Mouse (Mus musculus): Measurements from ENCODE around the gene B3gnt8. TPM values are rescaled to one million over a fixed set of nuclear protein-coding genes. Genes with fewer than 3 reads are reported as not detected.

The B3gnt8 gene
- total RNA-seq, 1 experiment, result 1.7 TPM

DNA sequence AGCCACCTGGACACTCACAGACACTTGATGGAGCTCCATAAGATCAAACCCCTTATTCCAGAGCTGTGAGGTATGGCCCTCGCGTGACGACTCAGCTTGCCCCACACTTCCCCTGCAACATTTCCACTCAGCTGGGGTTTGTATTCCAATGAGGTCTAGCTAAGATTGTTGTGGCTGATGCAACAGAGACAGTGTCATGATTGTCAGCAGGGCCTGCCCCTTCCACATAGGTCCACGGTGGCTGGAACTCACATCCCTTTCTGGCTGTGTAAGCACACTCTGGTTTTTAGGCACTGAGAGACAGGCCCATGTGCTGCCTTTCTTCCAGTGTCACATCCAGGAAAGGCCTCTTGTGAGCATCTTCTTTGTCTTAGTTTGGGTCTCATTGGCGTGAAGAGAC, 41.8 kb upstream of the B3gnt8 start:
- TF ChIP-seq CHD2 (IDR thresholded peaks at IDR 0.05; ENCODE audit: low read depth, low read length), result no peak
- TF ChIP-seq ZNF384 (IDR thresholded peaks at IDR 0.05; ENCODE audit: low read depth, low read length), result no peak
- TF ChIP-seq MAFK (IDR thresholded peaks at IDR 0.05; ENCODE audit: insufficient read depth, low read depth, low read length), result no peak
- TF ChIP-seq ZC3H11A (IDR thresholded peaks at IDR 0.05; ENCODE audit: borderline replicate concordance, low read depth, low read length), result no peak
- no peak for TF ChIP-seq HCFC1 (IDR thresholded peaks at IDR 0.05; ENCODE audit: borderline replicate concordance, insufficient read depth, low read length)
- Histone ChIP-seq H3K36me3 (ENCODE audit: control insufficient read depth, insufficient read depth, low read length, poor library complexity, severe bottlenecking) (no peaks in the 10 kb centered on the region), H3K4me1 (ENCODE audit: control insufficient read depth in 2 of 2, insufficient read depth in 2 of 2, low read length in 2 of 2, poor library complexity in 1 of 2) (no peaks in the 10 kb centered on the region), H3K9me3 (ENCODE audit: control insufficient read depth, insufficient read depth, low read depth, low read length) (no peaks in the 10 kb centered on the region), H3K27ac (ENCODE audit: insufficient read depth, low read depth, low read length, poor library complexity, severe bottlenecking) (no peak overlapping the region), H3K9ac (ENCODE audit: insufficient read depth, low read depth, low read length, poor library complexity, severe bottlenecking) (no peak overlapping the region), H3K4me3 (ENCODE audit: insufficient read depth in 1 of 2, low read depth in 1 of 2, low read length in 2 of 2, poor library complexity in 1 of 2, severe bottlenecking in 1 of 2) (no peak overlapping the region)
- DNase-seq (ENCODE audit: low read depth, low spot score), result no peak
- in situ Hi-C loops (cut with MboI; ENCODE audit: low sequenced_read_pairs in 2 of 2, unreplicated experiment in 2 of 2), result loop anchor here in 1 of 2 experiments (25.0 kb wide), 1 partner anchor 97 kb away; the partner anchor contains the start of gene Ceacam1

GRCm38 (mm10) chr7:25585351-25586204, 40.9 kb upstream of the B3gnt8 start:
- H3K4me1 ChIP-seq (ENCODE audit: control insufficient read depth in 2 of 2, insufficient read depth in 2 of 2, low read length in 2 of 2, poor library complexity in 1 of 2), result no peaks in the 10 kb centered on the region
- TF ChIP-seq CHD2 (IDR thresholded peaks at IDR 0.05; ENCODE audit: low read depth, low read length) (no peak), MAFK (IDR thresholded peaks at IDR 0.05; ENCODE audit: insufficient read depth, low read depth, low read length) (no peak), ZNF384 (IDR thresholded peaks at IDR 0.05; ENCODE audit: low read depth, low read length) (no peak), HCFC1 (IDR thresholded peaks at IDR 0.05; ENCODE audit: borderline replicate concordance, insufficient read depth, low read length) (no peak), ZC3H11A (IDR thresholded peaks at IDR 0.05; ENCODE audit: borderline replicate concordance, low read depth, low read length) (no peak)
- H3K36me3 ChIP-seq (ENCODE audit: control insufficient read depth, insufficient read depth, low read length, poor library complexity, severe bottlenecking), result no peaks in the 10 kb centered on the region
- no peak overlapping the region for H3K9ac ChIP-seq (ENCODE audit: insufficient read depth, low read depth, low read length, poor library complexity, severe bottlenecking)
- DNase-seq (ENCODE audit: low read depth, low spot score), result no peak
- in situ Hi-C loops (cut with MboI; ENCODE audit: low sequenced_read_pairs in 2 of 2, unreplicated experiment in 2 of 2), result loop anchor here in 1 of 2 experiments (25.0 kb wide), 1 partner anchor 98 kb away; the partner anchor contains the start of gene Ceacam1
- H3K4me3 ChIP-seq (ENCODE audit: insufficient read depth in 1 of 2, low read depth in 1 of 2, low read length in 2 of 2, poor library complexity in 1 of 2, severe bottlenecking in 1 of 2), result no peak overlapping the region
- no peaks in the 10 kb centered on the region for H3K9me3 ChIP-seq (ENCODE audit: control insufficient read depth, insufficient read depth, low read depth, low read length)
- no peak overlapping the region for H3K27ac ChIP-seq (ENCODE audit: insufficient read depth, low read depth, low read length, poor library complexity, severe bottlenecking)

- in situ Hi-C loops (cut with MboI; ENCODE audit: low sequenced_read_pairs in 2 of 2, unreplicated experiment in 2 of 2), result loop anchor here in 1 of 2 experiments (10.0 to 25.0 kb wide), 2 partner anchors 104 to 166 kb away; partner anchors contain the start of gene Ceacam1
- DNase-seq (ENCODE audit: low read depth, low spot score), result no peak
- H3K36me3 ChIP-seq (ENCODE audit: control insufficient read depth, insufficient read depth, low read length, poor library complexity, severe bottlenecking), result no peaks in the 10 kb centered on the region
- H3K27ac ChIP-seq (ENCODE audit: insufficient read depth, low read depth, low read length, poor library complexity, severe bottlenecking), result no peak overlapping the region
- H3K9ac ChIP-seq (ENCODE audit: insufficient read depth, low read depth, low read length, poor library complexity, severe bottlenecking), result no peak overlapping the region
- TF ChIP-seq CHD2 (IDR thresholded peaks at IDR 0.05; ENCODE audit: low read depth, low read length), result no peak
- TF ChIP-seq ZNF384 (IDR thresholded peaks at IDR 0.05; ENCODE audit: low read depth, low read length), result no peak
- TF ChIP-seq MAFK (IDR thresholded peaks at IDR 0.05; ENCODE audit: insufficient read depth, low read depth, low read length), result no peak
- no peak for TF ChIP-seq ZC3H11A (IDR thresholded peaks at IDR 0.05; ENCODE audit: borderline replicate concordance, low read depth, low read length)
- no peak for TF ChIP-seq HCFC1 (IDR thresholded peaks at IDR 0.05; ENCODE audit: borderline replicate concordance, insufficient read depth, low read length)
- no peak overlapping the region for H3K4me3 ChIP-seq (ENCODE audit: insufficient read depth in 1 of 2, low read depth in 1 of 2, low read length in 2 of 2, poor library complexity in 1 of 2, severe bottlenecking in 1 of 2)
- no peaks in the 10 kb centered on the region for H3K9me3 ChIP-seq (ENCODE audit: control insufficient read depth, insufficient read depth, low read depth, low read length)
- H3K4me1 ChIP-seq (ENCODE audit: control insufficient read depth in 2 of 2, insufficient read depth in 2 of 2, low read length in 2 of 2, poor library complexity in 1 of 2), result no peaks in the 10 kb centered on the region
Measured at GRCm38 (mm10) chr7:25591226-25591625, 35.2 kb upstream of the B3gnt8 start.

- Histone ChIP-seq H3K36me3 (ENCODE audit: control insufficient read depth, insufficient read depth, low read length, poor library complexity, severe bottlenecking) (no peaks in the 10 kb centered on the region), H3K4me3 (ENCODE audit: insufficient read depth in 1 of 2, low read depth in 1 of 2, low read length in 2 of 2, poor library complexity in 1 of 2, severe bottlenecking in 1 of 2) (no peak overlapping the region), H3K9ac (ENCODE audit: insufficient read depth, low read depth, low read length, poor library complexity, severe bottlenecking) (no peak overlapping the region), H3K4me1 (ENCODE audit: control insufficient read depth in 2 of 2, insufficient read depth in 2 of 2, low read length in 2 of 2, poor library complexity in 1 of 2) (no peaks in the 10 kb centered on the region), H3K9me3 (ENCODE audit: control insufficient read depth, insufficient read depth, low read depth, low read length) (no peaks in the 10 kb centered on the region), H3K27ac (ENCODE audit: insufficient read depth, low read depth, low read length, poor library complexity, severe bottlenecking) (no peak overlapping the region)
- in situ Hi-C loops (cut with MboI; ENCODE audit: low sequenced_read_pairs in 2 of 2, unreplicated experiment in 2 of 2), result loop anchor here in 1 of 2 experiments (10.0 to 25.0 kb wide), 2 partner anchors 107 to 169 kb away; partner anchors contain the start of gene Ceacam1
- no peak for TF ChIP-seq ZC3H11A (IDR thresholded peaks at IDR 0.05; ENCODE audit: borderline replicate concordance, low read depth, low read length)
- TF ChIP-seq HCFC1 (IDR thresholded peaks at IDR 0.05; ENCODE audit: borderline replicate concordance, insufficient read depth, low read length), result no peak
- TF ChIP-seq CHD2 (IDR thresholded peaks at IDR 0.05; ENCODE audit: low read depth, low read length), result no peak
- TF ChIP-seq MAFK (IDR thresholded peaks at IDR 0.05; ENCODE audit: insufficient read depth, low read depth, low read length), result no peak
- no peak for TF ChIP-seq ZNF384 (IDR thresholded peaks at IDR 0.05; ENCODE audit: low read depth, low read length)
- DNase-seq (ENCODE audit: low read depth, low spot score), result no peak
Measured at GRCm38 (mm10) chr7:25593859-25594258, 32.6 kb upstream of the B3gnt8 start.

Measured in ES-E14 (cell line).